Mouse (Mus musculus) thymus, postnatal 14 days (tissue): ENCODE data around the gene Pik3cd.
"Not testable (repeated sequence)": the region's sequence is repeated elsewhere in the genome, so short reads cannot be mapped to it uniquely, and the experiment has no call there.

Source experiments
- DNase-seq: peaks from one replicate; pipeline ENCODE4 v3.0.0; 2021

The Pik3cd gene

GRCm38 (mm10) chr4:149702210-149702979 lies at the start of gene Pik3cd:
TSS of gene Pik3cd (minus strand) at chr4:149702571.
- DNase-seq: peak; percentile 60

- DNase-seq: no peak
These were observed 48.3 kb upstream of the Pik3cd start for GRCm38 (mm10) chr4:149750671-149751070.

GRCm38 (mm10) chr4:149749663-149750015 lies 47.3 kb upstream of the Pik3cd start:
- DNase-seq: not testable (repeated sequence)

DNA sequence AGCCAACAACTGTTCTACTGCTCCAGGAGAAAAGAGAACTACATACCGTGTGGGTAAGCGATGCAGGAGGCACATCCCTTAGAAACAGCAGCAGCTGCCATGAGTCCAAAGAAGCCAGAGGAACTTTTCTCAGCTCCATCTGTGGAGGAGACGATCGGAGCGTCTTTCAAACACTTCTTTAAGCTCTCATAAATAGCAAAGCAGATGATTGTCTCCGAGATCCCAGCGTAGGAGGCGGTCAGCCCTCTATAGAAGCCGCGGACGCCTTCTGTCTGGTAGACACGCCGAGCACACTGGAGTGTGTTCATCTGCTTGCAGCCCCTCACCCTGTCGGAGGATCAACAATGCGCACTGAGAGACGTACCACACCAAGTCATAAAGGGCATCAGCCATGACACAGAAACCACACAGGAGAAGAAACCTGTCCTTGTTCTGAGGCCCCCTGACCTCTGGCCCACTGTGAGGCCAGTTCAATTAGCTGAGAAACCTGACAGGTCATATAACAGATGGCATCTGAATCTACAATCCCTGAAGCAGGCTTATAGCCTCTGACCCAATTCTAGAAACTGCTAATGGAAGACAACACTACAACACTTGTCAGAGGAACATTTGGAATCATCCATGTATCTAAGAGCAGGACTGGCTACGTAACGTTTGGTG lies 46.8 kb upstream of the Pik3cd start:
- no peak for DNase-seq

DNA sequence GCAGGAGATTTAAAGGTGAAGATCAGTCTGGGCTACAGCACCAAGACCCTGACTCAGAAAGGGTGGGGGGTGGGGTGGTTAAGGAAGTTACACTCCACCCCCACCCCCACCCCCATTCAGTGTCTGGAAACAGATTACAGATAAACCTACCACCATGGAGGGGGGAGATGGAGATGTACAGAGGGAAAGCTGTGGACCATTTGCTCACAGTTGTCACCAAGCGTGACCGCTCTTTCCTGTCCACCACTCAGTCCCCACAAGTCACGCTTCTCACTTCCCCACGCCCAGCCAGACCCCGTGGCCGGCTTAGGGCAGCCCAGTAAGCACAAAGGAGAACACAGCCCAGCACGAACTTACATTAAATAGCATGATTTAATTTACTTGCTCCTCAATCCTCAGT lies 41.7 kb upstream of the Pik3cd start:
- DNase-seq: no peak

- DNase-seq: no peak
These were observed 39.7 kb upstream of the Pik3cd start for GRCm38 (mm10) chr4:149742011-149742530.

DNA sequence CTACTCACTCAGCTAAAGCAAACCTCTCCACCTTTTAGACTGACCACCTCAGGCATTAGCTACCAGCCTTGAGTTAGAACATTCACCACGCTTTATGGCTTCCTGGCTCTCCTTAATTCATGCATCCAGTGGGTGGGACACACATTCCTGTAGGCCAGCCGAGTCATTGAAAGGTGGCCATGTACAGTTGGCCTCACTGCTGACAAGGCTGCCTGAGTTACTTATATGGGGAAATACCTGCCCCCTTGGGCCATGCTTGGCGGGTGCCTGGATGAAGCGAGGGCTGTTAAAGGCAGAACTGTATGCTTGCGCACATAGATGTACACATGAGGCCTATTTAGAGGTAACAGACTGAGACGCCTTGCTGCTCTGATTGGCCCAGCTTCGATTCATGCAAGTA lies 37.9 kb upstream of the Pik3cd start:
- no peak for DNase-seq

DNA sequence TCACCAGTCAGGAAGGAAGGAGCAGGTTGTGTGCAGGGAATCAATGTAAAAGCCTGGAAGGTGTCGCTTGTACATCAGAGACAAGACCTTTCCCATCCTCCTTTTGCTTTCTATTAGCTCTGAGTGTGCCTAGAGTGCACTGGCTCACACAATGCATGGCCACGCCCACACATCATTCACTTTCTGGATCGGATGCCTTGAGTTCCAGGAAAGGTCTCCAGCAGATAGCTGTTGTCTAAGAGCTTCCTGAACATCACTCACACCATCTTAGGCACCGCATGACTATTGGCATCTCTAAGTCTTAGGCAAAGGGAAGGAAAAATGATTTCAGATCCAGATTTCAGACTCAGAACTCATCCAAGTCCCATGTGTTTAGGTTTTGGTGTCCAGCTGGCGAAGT lies 37.1 kb upstream of the Pik3cd start:
- no peak for DNase-seq

- DNase-seq: peak; percentile 97
These were observed 35.3 kb upstream of the Pik3cd start, which contains the start of gene Tmem201 for GRCm38 (mm10) chr4:149737383-149738324. TSS of gene Tmem201 (minus strand) at chr4:149738044.

DNA sequence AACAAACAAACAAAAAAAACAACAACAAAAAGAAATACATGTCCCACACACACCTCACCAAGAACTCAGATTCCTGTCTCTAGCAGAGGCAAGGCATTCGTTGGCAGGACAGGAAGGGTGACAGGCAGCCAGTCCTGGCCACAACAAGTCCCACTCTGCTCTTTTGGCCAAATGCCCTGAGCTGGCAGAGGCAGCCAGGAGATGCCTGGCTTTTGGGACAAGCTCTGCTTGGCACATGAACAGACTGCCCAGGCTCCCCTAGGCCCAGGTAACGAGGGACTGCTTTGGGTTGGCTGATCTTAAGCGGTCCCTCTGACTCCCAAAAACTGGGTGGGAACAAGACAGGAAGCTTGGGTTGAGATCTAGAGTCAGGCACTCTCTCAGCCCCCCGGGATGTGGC lies 34.2 kb upstream of the Pik3cd start:
- no peak for DNase-seq

GRCm38 (mm10) chr4:149735624-149736250 lies 33.4 kb upstream of the Pik3cd start:
- no peak for DNase-seq

- no peak for DNase-seq
These were observed 32.5 kb upstream of the Pik3cd start for GRCm38 (mm10) chr4:149734730-149735475.

DNA sequence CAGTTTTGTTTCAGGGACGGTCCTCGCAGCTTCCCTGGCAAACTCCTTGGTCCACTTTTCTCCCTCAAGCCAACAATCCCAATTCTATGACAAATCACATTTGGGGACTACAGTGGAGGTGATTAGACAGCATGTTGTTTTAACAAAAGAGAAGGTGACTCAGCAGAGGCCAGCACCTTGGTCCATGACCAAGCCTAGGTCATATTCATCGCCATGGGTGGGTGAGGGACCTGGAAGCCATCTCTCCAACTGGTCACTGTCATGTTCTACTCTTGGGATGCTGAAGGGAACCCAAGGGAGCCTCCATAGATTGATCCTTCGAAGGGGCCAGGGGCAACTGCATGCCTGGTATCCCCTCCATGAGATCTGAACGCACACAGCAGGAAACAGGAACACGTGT lies 31.9 kb upstream of the Pik3cd start:
- DNase-seq: no peak

DNA sequence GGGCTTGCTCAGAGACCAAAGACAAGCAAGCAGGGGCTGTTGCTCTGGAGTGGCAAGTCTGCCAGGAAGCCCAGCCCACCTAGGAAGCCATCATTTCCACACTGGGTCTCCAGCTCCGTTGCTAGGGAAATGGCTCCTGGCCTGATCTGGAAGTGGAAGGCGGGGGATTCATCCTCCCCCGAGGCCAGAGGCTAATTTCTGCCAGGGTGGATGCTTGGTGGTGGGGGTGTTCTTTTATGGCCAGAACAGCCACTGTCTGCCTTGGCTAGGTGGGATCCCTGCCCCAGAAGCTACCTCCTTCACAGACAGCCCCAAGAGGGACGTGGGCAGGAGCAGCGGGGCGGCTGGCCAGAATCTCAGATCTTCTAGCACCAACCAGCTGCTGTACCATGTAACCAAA lies 31.4 kb upstream of the Pik3cd start:
- no peak for DNase-seq

DNA sequence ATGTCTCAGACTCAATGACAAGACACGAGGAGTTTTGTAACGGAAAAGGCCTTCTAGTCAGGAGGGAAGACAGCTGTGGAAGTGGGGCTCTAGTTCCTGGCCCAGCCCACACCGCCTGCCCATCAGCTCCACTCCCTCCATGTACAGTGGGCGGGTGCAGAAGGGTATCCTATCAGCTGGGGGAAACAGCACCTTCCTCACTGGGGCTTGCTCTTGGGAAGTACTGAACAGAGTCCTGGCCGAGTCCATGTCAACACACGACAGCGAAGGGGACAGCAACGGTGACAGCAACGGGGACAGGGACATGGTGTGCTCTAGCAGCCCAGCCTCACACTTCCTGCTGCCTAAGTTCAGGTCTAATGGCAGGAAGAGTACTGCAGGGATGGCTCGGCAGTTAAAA lies 30.4 kb upstream of the Pik3cd start:
- no peak for DNase-seq

DNA sequence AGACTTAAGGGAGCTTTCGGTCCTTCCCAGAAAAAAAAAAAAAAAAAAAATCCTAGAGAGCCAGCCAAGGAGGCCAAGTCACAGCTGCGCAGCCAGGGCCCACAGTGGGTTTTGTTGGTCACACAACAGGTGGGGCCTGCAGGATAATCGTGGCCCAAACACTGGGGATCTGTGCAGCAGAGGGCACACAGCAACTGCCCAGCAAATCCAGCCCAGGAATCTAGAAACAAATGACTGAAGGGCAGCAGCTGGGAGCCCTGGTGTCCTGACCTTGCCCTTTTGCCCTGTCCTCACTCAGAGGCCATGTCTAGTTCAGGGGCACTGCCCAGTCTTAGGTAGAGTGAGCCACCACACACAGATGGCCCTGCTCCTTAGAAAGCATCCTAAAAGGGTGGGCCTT lies 29.9 kb upstream of the Pik3cd start:
- no peak for DNase-seq

- no peak for DNase-seq
These were observed 28.5 kb upstream of the Pik3cd start for GRCm38 (mm10) chr4:149730827-149731226.

DNA sequence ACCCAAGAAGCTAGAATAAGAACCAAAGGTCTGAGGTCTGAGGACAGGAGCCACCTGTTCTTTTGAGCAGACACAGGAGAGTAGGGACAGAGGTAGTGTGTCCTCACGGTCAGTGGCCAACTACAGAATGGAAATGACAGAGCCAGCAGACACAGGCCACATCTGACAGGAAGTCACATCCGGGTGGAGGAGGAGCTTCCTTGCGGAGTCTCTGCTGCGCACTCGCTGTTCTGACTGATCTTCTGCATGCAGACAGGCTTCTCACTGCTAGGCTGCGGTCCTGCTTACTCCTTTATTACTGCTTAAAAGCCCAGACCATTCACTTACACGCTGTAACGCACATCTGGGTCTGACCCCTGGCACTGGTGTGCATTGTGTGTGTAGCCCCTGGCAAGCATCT lies 26.4 kb upstream of the Pik3cd start:
- no peak for DNase-seq

GRCm38 (mm10) chr4:149727636-149728035 lies 25.3 kb upstream of the Pik3cd start:
- DNase-seq: no peak

- DNase-seq: peak; percentile 77
These were observed 23.4 kb upstream of the Pik3cd start for GRCm38 (mm10) chr4:149725661-149726350.

GRCm38 (mm10) chr4:149724916-149725470 lies 22.6 kb upstream of the Pik3cd start:
- DNase-seq: no peak
